Mouse (Mus musculus): ENCODE results near the gene Bst2. TPM values are rescaled to one million over a fixed set of nuclear protein-coding genes. Genes with fewer than 3 reads are reported as not detected.

Gene Bst2
- total RNA-seq (2023) = 10 to 100 TPM; 57.3 to 79.1 TPM

GRCm38 (mm10) chr8:71537028-71537867 is at the start of gene Bst2:
Gene Bst2 (minus strand): TSS chr8:71537456.

GRCm38 (mm10) chr8:71568387-71568937 is 31.2 kb upstream of the Bst2 start, which contains the start of gene Slc27a1:
Gene Slc27a1 (plus strand): TSS chr8:71568882.

GRCm38 (mm10) chr8:71566501-71566900 is 29.2 kb upstream of the Bst2 start, which contains the start of gene Nxnl1:
Gene Nxnl1 (minus strand): TSS chr8:71566601.

GRCm38 (mm10) chr8:71558071-71558957 is 21.1 kb upstream of the Bst2 start, which contains the start of gene Tmem221:
Gene Tmem221 (minus strand): TSS chr8:71558871.

GRCm38 (mm10) chr8:71542632-71543343 is 5.5 kb upstream of the Bst2 start, which contains the start of gene Mvb12a:
Gene Mvb12a (plus strand): TSS chr8:71542922.

GRCm38 (mm10) chr8:71525226-71526050 is 11.8 kb downstream of the Bst2 start, which contains the start of gene Ccdc194:
Gene Ccdc194 (minus strand): TSS chr8:71525711.

GRCm38 (mm10) chr8:71511644-71512043 is 25.6 kb downstream of the Bst2 start, which contains the start of gene Plvap:
Gene Plvap (minus strand): TSS chr8:71511752.

GRCm38 (mm10) chr8:71487691-71488445 is 49.4 kb downstream of the Bst2 start, which contains the start of gene Gtpbp3:
Gene Gtpbp3 (plus strand): TSS chr8:71488103.

GRCm38 (mm10) chr8:71485142-71486135 is 51.8 kb downstream of the Bst2 start, which contains the start of gene Ano8:
Gene Ano8 (minus strand): TSS chr8:71485963.

Other genes with a start within 250 kb of the Bst2 start
- 100 to 1,000 TPM; 267 to 299 TPM for gene Use1, start 170.6 kb downstream of the Bst2 start, total RNA-seq (2023)
- 10 to 100 TPM; 19.9 to 21.2 TPM for gene Ocel1, start 166.2 kb downstream of the Bst2 start, total RNA-seq (2023)
- gene Nr2f6, start 155.5 kb downstream of the Bst2 start, total RNA-seq (2023) = 1 to 10 TPM; 7.7 to 9.2 TPM
- not detected for gene Ushbp1, start 141.7 kb downstream of the Bst2 start, total RNA-seq (2023)
- 100 to 1,000 TPM; 122 to 127 TPM for gene Babam1, start 140.6 kb downstream of the Bst2 start, total RNA-seq (2023)
- gene Ankle1, start 131.4 kb downstream of the Bst2 start, total RNA-seq (2023) = 1 to 10 TPM; 1.5 to 1.8 TPM
- 10 to 100 TPM; 94.0 to 94.4 TPM for gene Abhd8, start 73.8 kb downstream of the Bst2 start, total RNA-seq (2023)
- 10 to 100 TPM; 40.3 to 40.8 TPM for gene Mrpl34, start 72.5 kb downstream of the Bst2 start, total RNA-seq (2023)
- gene Dda1, start 68.3 kb downstream of the Bst2 start, total RNA-seq (2023) = 100 to 1,000 TPM; 109 to 112 TPM
- gene Ano8, start 51.5 kb downstream of the Bst2 start, total RNA-seq (2023) = 10 to 100 TPM; 22.9 to 29.4 TPM
- 10 to 100 TPM; 18.6 to 23.0 TPM for gene Gtpbp3, start 49.4 kb downstream of the Bst2 start, total RNA-seq (2023)
- not detected for gene Plvap, start 25.7 kb downstream of the Bst2 start, total RNA-seq (2023)
- gene Ccdc194, start 11.7 kb downstream of the Bst2 start, total RNA-seq (2023) = not detected
- 10 to 100 TPM; 29.8 to 42.6 TPM for gene Mvb12a, start 5.5 kb upstream of the Bst2 start, total RNA-seq (2023)
- gene Tmem221, start 21.4 kb upstream of the Bst2 start, total RNA-seq (2023) = 1 to 10 TPM in 1 of 2 experiments, under 1 TPM in 1; 0.83 to 1.7 TPM
- gene Nxnl1, start 29.1 kb upstream of the Bst2 start, total RNA-seq (2023) = not detected
- gene Slc27a1, start 31.4 kb upstream of the Bst2 start, total RNA-seq (2023) = 1 to 10 TPM; 4.8 to 5.7 TPM
- 10 to 100 TPM; 56.5 to 58.1 TPM for gene Pgls, start 54.7 kb upstream of the Bst2 start, total RNA-seq (2023)
- gene Fam129c, start 60.2 kb upstream of the Bst2 start, total RNA-seq (2023) = 1 to 10 TPM; 2.4 to 7.0 TPM
- 10 to 100 TPM; 47.7 to 51.6 TPM for gene Colgalt1, start 73.5 kb upstream of the Bst2 start, total RNA-seq (2023)
- gene Unc13a, start 134.3 kb upstream of the Bst2 start, total RNA-seq (2023) = under 1 TPM; 0.64 to 0.95 TPM
- gene Jak3, start 138.8 kb upstream of the Bst2 start, total RNA-seq (2023) = 100 to 1,000 TPM; 103 to 113 TPM
- gene Insl3, start 151.8 kb upstream of the Bst2 start, total RNA-seq (2023) = 10 to 100 TPM; 59.1 to 70.3 TPM
- gene B3gnt3, start 164.3 kb upstream of the Bst2 start, total RNA-seq (2023) = under 1 TPM; 0.64 to 0.89 TPM
- gene Fcho1, start 188.3 kb upstream of the Bst2 start, total RNA-seq (2023) = 100 to 1,000 TPM; 134 to 136 TPM